Mouse (Mus musculus) liver, postnatal 0 days (tissue): ENCODE data around the gene Mars. TPM values are rescaled to one million over a fixed set of nuclear protein-coding genes. Genes with fewer than 3 reads are reported as not detected.

Source experiments
- ATAC-seq: fragments of 200-750 bp; cut with Nextera tagmentation; 2 replicates; pipeline ENCODE4 v1.8.0; 2017; ENCODE audit warnings: mild to moderate bottlenecking, moderate library complexity
- DNase-seq: peaks from one replicate; pipeline ENCODE4 v3.0.0-alpha.2; 2016
- H3K27ac ChIP-seq: fragments of 300-500 bp; sonication (generic); 2 replicates; pipeline ENCODE4 v1.5.1; 2014; ENCODE audit warnings: antibody characterized with exemption, moderate library complexity, mild to moderate bottlenecking, low read depth
- H3K27me3 ChIP-seq: fragments of 300-500 bp; sonication (generic); 2 replicates; pipeline ENCODE4 v1.6.1; 2014; ENCODE audit warnings: low read length, control low read depth, mixed read lengths; ENCODE audit not compliant: insufficient read depth
- H3K36me3 ChIP-seq: fragments of 300-500 bp; sonication (generic); replicated peaks from 2 replicates; pipeline ENCODE4 v1.6.1; 2014; ENCODE audit warnings: mild to moderate bottlenecking, control low read depth, low read length, moderate library complexity, mixed read lengths; ENCODE audit not compliant: insufficient read depth
- H3K4me1 ChIP-seq: fragments of 300-500 bp; sonication (generic); 2 replicates; pipeline ENCODE4 v1.6.1; 2014; ENCODE audit warnings: antibody characterized with exemption, mild to moderate bottlenecking, control low read depth; ENCODE audit not compliant: insufficient read depth
- H3K4me2 ChIP-seq: fragments of 300-500 bp; sonication (generic); 2 replicates; pipeline ENCODE4 v1.6.1; 2014; ENCODE audit warnings: low read depth, mild to moderate bottlenecking, low read length, moderate library complexity, mixed read lengths
- H3K4me3 ChIP-seq: fragments of 300-500 bp; sonication (generic); 2 replicates; pipeline ENCODE4 v1.5.1; 2014; ENCODE audit warnings: low read depth, low read length
- H3K9ac ChIP-seq: fragments of 300-500 bp; sonication (generic); replicated peaks from 2 replicates; pipeline ENCODE4 v1.6.1; 2014; ENCODE audit warnings: mild to moderate bottlenecking, moderate library complexity
- H3K9me3 ChIP-seq: fragments of 300-500 bp; sonication (generic); 2 replicates; pipeline ENCODE4 v1.6.1; 2016; ENCODE audit warnings: mild to moderate bottlenecking, control low read depth, low read length, mixed read lengths
- CTCF ChIP-seq: sonication (generic); IDR thresholded peaks from 2 replicates; pipeline ENCODE4 v1.5.1; 2016; ENCODE audit warnings: antibody characterized with exemption, low read depth
- EP300 ChIP-seq: IDR thresholded peaks from 2 replicates; pipeline ENCODE4 v1.6.1; 2016; ENCODE audit warnings: antibody characterized with exemption, low read depth, mild to moderate bottlenecking
- WGBS: fragments of 180-500 bp; shearing (Covaris S2); extraction: QIAGEN DNeasy Blood & Tissue Kit; methylation state at CpG from one replicate; pipeline ENCODE4 v1.1.7; 2014; ENCODE audit not compliant: insufficient replicate concordance; 5-methylcytosine and 5-hydroxymethylcytosine counted together
- polyA plus RNA-seq: library from polyadenylated mRNA; unstranded; fragments of >200 nt; fragmentation: Nextera tagmentation; extraction: Ambion mirVana; gene quantifications from 2 replicates; pipeline ENCODE4 v1.2.1, GENCODE M21; 2015

The Mars gene
- polyA plus RNA-seq, 1 experiment from 2014 or later: 62.3 TPM

DNA sequence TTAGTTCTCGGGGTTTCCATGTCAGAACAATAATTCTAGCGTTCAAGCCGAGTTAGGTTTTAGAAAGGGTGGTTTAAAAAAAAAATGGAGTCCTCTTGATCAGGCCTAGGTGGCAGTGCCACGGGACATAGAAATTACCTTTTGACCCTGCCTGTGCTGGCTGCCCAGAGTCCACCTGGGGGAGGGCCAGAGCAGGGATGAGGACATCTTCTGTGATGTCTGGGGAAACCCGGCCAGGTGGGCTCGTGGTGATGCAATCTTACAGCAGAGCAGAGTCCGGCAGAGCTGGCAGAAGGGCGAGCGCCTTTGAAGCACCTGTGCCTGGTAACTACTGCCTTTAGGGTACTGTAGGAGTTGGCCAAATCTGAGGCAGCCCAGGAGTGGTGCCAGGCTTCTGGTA lies 40.6 kb upstream of the Mars start:
- peak; percentile 85 for TF ChIP-seq EP300
- no peak for TF ChIP-seq CTCF
- Histone ChIP-seq H3K27ac (peak overlapping the region; percentile 93), H3K27me3 (no peaks in the 10 kb centered on the region), H3K4me2 (peak overlapping the region; percentile 66; the same call in 1 of the 2 replicates), H3K4me1 (peaks cover 20% of the 10 kb centered on the region), H3K4me3 (no peak overlapping the region), H3K9me3 (no peaks in the 10 kb centered on the region), H3K36me3 (no peaks in the 10 kb centered on the region), H3K9ac (peak overlapping the region; percentile 71)
- WGBS: 67% methylated on average over 9 of the region's 9 CpGs
- DNase-seq (peak; percentile 77), ATAC-seq (peak; percentile 79)

DNA sequence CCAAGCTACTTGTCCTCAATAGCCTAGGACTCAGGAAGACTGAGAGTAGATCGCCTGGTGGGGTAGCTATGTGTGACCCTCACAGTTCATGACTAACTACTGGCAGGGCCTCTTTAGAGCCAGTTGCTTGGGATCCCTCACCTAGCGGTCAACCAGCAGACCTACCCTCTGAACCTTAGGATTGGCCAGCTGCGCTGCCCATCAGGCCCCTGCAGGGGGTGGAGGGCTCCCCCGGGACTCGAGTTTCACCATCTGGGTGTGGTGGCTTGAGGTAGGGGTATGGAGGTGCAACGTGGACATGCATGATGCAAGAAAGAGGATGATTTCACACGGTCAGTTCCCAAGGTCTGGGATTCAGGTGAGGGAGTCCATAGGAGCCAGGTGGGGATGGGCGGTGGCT lies 40.1 kb upstream of the Mars start:
- H3K9ac ChIP-seq: peak overlapping the region; percentile 71
- TF ChIP-seq EP300 (no peak), CTCF (no peak; the same call in 1 of the 2 replicates)

DNA sequence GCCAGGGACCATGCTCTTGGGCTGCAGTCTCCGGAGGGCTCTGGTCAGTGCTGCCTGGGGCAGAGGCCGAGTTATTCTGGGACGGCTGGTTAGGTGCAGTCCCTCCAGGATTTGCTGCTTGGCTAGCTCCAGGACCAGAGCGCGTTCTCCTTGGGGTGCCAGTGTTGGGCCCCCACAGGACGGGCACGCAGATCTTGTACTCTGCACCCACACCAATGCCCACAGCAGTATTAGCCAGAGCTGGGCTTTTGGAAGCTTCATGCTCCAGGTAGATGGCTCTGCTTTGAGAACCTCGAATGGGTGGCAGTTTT lies 39.7 kb upstream of the Mars start:
- H3K4me1 ChIP-seq: peaks cover 17% of the 10 kb centered on the region
- no peak for ATAC-seq
- peak overlapping the region; percentile 93 for H3K27ac ChIP-seq
- WGBS: 79% methylated on average over 8 of the region's 8 CpGs
- no peaks in the 10 kb centered on the region for H3K36me3 ChIP-seq
- no peak for DNase-seq
- peak overlapping the region; percentile 38 for H3K4me3 ChIP-seq
- no peak for TF ChIP-seq CTCF
- TF ChIP-seq EP300: no peak
- H3K27me3 ChIP-seq: no peaks in the 10 kb centered on the region
- peak overlapping the region; percentile 66 for H3K4me2 ChIP-seq
- H3K9me3 ChIP-seq: no peaks in the 10 kb centered on the region
- peak overlapping the region; percentile 71 for H3K9ac ChIP-seq

More for the DNA sequence above, 40.1 kb upstream of the Mars start:
- Histone ChIP-seq H3K27ac (peak overlapping the region; percentile 93), H3K4me1 (peaks cover 20% of the 10 kb centered on the region), H3K4me2 (peak overlapping the region; percentile 66), H3K27me3 (no peaks in the 10 kb centered on the region), H3K4me3 (peak overlapping the region; percentile 38), H3K9me3 (no peaks in the 10 kb centered on the region), H3K36me3 (no peaks in the 10 kb centered on the region)
- ATAC-seq (peak; percentile 80), DNase-seq (peak; percentile 75)
- WGBS: 60% methylated on average over 8 of the region's 8 CpGs

GRCm38 (mm10) chr10:127350594-127351284 lies 39.2 kb upstream of the Mars start:
- Histone ChIP-seq H3K27me3 (no peaks in the 10 kb centered on the region), H3K27ac (peak overlapping the region; percentile 93), H3K9ac (peak overlapping the region; percentile 71)

GRCm38 (mm10) chr10:127349810-127350209 lies 38.2 kb upstream of the Mars start:
- peaks cover 12% of the 10 kb centered on the region for H3K4me1 ChIP-seq
- H3K9me3 ChIP-seq: no peaks in the 10 kb centered on the region
- peak overlapping the region; percentile 71 for H3K9ac ChIP-seq
- peak overlapping the region; percentile 66 for H3K4me2 ChIP-seq
- no peaks in the 10 kb centered on the region for H3K27me3 ChIP-seq
- DNase-seq (no peak), ATAC-seq (no peak)
- H3K27ac ChIP-seq: peak overlapping the region; percentile 93
- H3K36me3 ChIP-seq: no peaks in the 10 kb centered on the region
- WGBS: 51% methylated on average over 8 of the region's 8 CpGs
- H3K4me3 ChIP-seq: peak overlapping the region; percentile 38; the same call in 1 of the 2 replicates
- TF ChIP-seq CTCF (no peak), EP300 (no peak)

More at GRCm38 (mm10) chr10:127350594-127351284, 39.2 kb upstream of the Mars start:
- peak; percentile 82 for DNase-seq
- Histone ChIP-seq H3K9me3 (no peaks in the 10 kb centered on the region), H3K4me3 (peak overlapping the region; percentile 38), H3K4me2 (peak overlapping the region; percentile 66), H3K4me1 (peaks cover 12% of the 10 kb centered on the region), H3K36me3 (no peaks in the 10 kb centered on the region)
- 12% methylated on average over 24 of the region's 24 CpGs for WGBS
- peak; percentile 37 for ATAC-seq
- TF ChIP-seq CTCF (peak; percentile 89), EP300 (no peak)

DNA sequence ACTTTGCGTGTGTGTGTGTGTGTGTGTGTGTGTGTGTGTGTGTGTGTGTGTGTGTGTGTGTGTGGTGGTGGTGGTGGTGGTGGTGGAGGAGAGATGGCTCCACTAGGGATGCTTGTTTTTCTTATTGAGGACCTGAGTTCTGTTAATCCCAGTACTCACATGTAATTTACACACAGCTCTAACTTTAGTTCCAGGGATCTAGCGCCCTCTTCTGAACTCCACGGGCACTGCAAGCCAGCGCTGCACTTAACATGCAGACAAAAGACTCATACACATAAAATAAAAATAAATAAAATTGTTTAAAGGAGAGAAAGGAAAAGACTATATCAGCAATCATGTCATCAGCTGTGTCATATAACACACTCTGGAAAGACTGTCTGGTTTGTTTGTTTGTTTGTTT lies 37.4 kb upstream of the Mars start:
- no peaks in the 10 kb centered on the region for H3K36me3 ChIP-seq
- no peak overlapping the region for H3K27ac ChIP-seq
- H3K4me3 ChIP-seq: no peak overlapping the region
- peak; percentile 37 for DNase-seq
- TF ChIP-seq EP300 (no peak), CTCF (peak; percentile 47)
- H3K27me3 ChIP-seq: no peaks in the 10 kb centered on the region
- peaks cover 8% of the 10 kb centered on the region for H3K4me1 ChIP-seq
- H3K9me3 ChIP-seq: no peaks in the 10 kb centered on the region
- peak overlapping the region; percentile 66; the same call in 1 of the 2 replicates for H3K4me2 ChIP-seq
- 69% methylated on average over 4 of the region's 4 CpGs for WGBS
- ATAC-seq: no peak
- no peak overlapping the region for H3K9ac ChIP-seq
